Mouse (Mus musculus): ENCODE measurements at regions not wholly inside any gene's neighbourhood (a gene's known extent, or its start where the extent isn't known, plus 50 kb on each side); places are given as distances from the start of the nearest gene placed in this dataset.

GRCm38 (mm10) chr2:75777040-75777451 lies 54.9 kb upstream of the Agps start:
- TF ChIP-seq CTCF (IDR thresholded peaks at IDR 0.05; ENCODE audit: low read depth) (no peak), EP300 (IDR thresholded peaks at IDR 0.05; ENCODE audit: low read depth) (no peak)
